ENCODE assay signal across 8 mouse cellular contexts in the genomic region with DNA sequence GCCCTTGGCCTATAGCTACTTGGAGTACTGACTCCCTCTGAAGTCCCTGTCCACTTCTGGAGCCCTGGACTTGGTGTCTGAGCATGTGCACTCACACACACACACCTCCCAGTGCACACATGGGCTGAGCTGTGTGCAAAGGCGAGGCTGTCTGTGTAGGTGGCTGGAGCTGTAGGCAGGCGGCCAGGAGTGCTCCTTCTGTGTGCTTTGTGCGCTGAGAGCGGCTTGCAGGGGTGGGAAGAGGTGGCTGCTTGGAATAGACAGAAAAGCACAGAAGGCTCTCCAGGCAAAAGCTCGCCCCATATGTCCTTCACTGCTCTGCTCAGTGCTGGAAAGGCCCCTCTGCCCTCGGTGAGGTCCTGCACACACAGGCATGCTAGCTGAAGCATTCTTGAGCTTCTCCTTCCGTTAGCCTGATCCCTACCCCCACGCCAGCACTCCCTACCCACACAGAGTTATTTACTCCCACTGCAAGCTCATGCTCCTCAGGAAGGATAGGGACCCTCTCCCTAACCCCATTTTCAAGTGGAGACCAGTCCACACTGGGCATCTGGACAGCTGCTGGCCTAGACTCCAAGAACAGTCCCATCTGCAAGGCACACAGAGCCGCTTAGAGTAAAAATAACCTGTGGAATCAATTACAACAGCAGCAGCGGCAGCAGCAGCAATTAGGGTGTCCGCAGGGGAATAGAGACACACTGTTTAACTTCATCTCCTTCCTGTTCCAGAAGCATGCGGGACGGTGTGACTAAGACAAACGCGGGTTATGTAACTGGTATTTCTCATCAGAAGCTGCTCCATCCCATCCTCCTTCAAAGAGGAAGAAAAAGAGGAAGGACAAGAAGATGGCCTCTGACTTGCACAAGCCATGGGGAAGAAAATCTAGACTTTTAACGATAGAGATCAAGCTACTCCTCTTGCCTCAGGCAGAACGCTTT. TPM values are rescaled to one million over a fixed set of nuclear protein-coding genes. Genes with fewer than 3 reads are reported as not detected.
A peak's percentile ranks its signal among the peaks of the same experiment; 100 is the strongest.
DNase-seq lines count a peak whose midpoint lies in the region; ATAC-seq lines count a peak whose summit lies in the region.

No protein-coding gene starts in this region.

- ATAC-seq in embryonic facial prominence, embryonic 14.5 days (ENCODE audit: low read depth) = peak; percentile 81
- peak; percentile 90 for ATAC-seq in megakaryocyte, adult 5-6 weeks (ENCODE audit: poor library complexity, severe bottlenecking)
- ATAC-seq in midbrain, embryonic 11.5 days (ENCODE audit: low FRiP score) = no peak

- H3K9ac ChIP-seq in embryonic facial prominence, embryonic 14.5 days (ENCODE audit: low read depth, low read length) = no peak overlapping the region
- H3K9ac ChIP-seq in midbrain, embryonic 11.5 days (ENCODE audit: low read length) = no peak overlapping the region

- intact Hi-C loops in heart, postnatal 25 days (cut with DNase I) = loop anchor here (2.0 kb wide), 1 partner anchor 15 kb away; no protein-coding TSS in a partner anchor
- intact Hi-C loops in heart, postnatal 14 days (cut with DNase I) = no loop called here
- intact Hi-C loops in left cerebral cortex, postnatal 14 days (cut with DNase I) = no loop called here

- DNase-seq in heart, adult 11 months = peak; percentile 98
- no peak for DNase-seq in heart, postnatal 25 days (ENCODE audit: low spot score)
- DNase-seq in embryonic facial prominence, embryonic 14.5 days (ENCODE audit: low spot score) = peak; percentile 83
- DNase-seq in heart, postnatal 14 days = peak; percentile 46 to 50
- peak; percentile 86 to 93 for DNase-seq in left cerebral cortex, postnatal 14 days (ENCODE audit: low spot score in 2 of 2)
- no peak for DNase-seq in midbrain, embryonic 11.5 days (ENCODE audit: low spot score, missing footprints)
- DNase-seq in urinary bladder, postnatal 36 days (ENCODE audit: low spot score in 2 of 2) = no peak

- no peaks in the 10 kb centered on the region for H3K36me3 ChIP-seq in embryonic facial prominence, embryonic 14.5 days (ENCODE audit: control insufficient read depth, insufficient read depth, low read length)
- no peaks in the 10 kb centered on the region for H3K36me3 ChIP-seq in midbrain, embryonic 11.5 days (ENCODE audit: control insufficient read depth, insufficient read depth, low read length)

- peak overlapping the region; percentile 23 for H3K4me2 ChIP-seq in embryonic facial prominence, embryonic 14.5 days (ENCODE audit: low read depth, low read length)
- no peak overlapping the region for H3K4me2 ChIP-seq in midbrain, embryonic 11.5 days

- no peaks in the 10 kb centered on the region for H3K9me3 ChIP-seq in embryonic facial prominence, embryonic 14.5 days (ENCODE audit: control insufficient read depth, low read length)
- H3K9me3 ChIP-seq in midbrain, embryonic 11.5 days (ENCODE audit: control insufficient read depth, low read length) = no peaks in the 10 kb centered on the region

- no peak overlapping the region for H3K4me3 ChIP-seq in embryonic facial prominence, embryonic 14.5 days (ENCODE audit: low read depth, low read length)
- no peak overlapping the region for H3K4me3 ChIP-seq in midbrain, embryonic 11.5 days (ENCODE audit: low read depth, low read length)

- no peaks in the 10 kb centered on the region for H3K27me3 ChIP-seq in embryonic facial prominence, embryonic 14.5 days (replicated peaks; ENCODE audit: control insufficient read depth, insufficient read depth, low read length)
- no peaks in the 10 kb centered on the region; the same call in 1 of the 2 replicates for H3K27me3 ChIP-seq in midbrain, embryonic 11.5 days (ENCODE audit: control insufficient read depth, insufficient read depth, low read length)

- H3K27ac ChIP-seq in embryonic facial prominence, embryonic 14.5 days (replicated peaks; ENCODE audit: low read depth, low read length) = peak overlapping the region; percentile 56
- H3K27ac ChIP-seq in midbrain, embryonic 11.5 days (ENCODE audit: low read depth, low read length) = no peak overlapping the region

- H3K4me1 ChIP-seq in embryonic facial prominence, embryonic 14.5 days (ENCODE audit: control insufficient read depth, insufficient read depth, low read length) = peaks cover 24% of the 10 kb centered on the region
- H3K4me1 ChIP-seq in midbrain, embryonic 11.5 days (ENCODE audit: control insufficient read depth, insufficient read depth, low read length) = peaks cover 10% of the 10 kb centered on the region

- WGBS in embryonic facial prominence, embryonic 14.5 days = 18% methylated on average over 17 of the region's 17 CpGs
- 64% methylated on average over 17 of the region's 17 CpGs for WGBS in midbrain, embryonic 11.5 days

RNA-seq across cellular contexts. Expression of gene Smad3, which starts 22.4 kb away (rescaled TPM):
- 10 to 100 TPM; 14.0 to 14.5 TPM for total RNA-seq in heart, postnatal 25 days (2021)
- polyA plus RNA-seq in embryonic facial prominence, embryonic 14.5 days (2014; fragmentation: Nextera tagmentation; extraction: Ambion mirVana) = 17.0 and 19.3 TPM in 2 replicates
- total RNA-seq in heart, postnatal 14 days (2021) = 10 to 100 TPM; 13.2 to 14.8 TPM
- total RNA-seq in left cerebral cortex, postnatal 14 days (2021) = 10 to 100 TPM; 36.9 to 38.3 TPM
- 9.1 and 15.0 TPM in 2 replicates for total RNA-seq in megakaryocyte, adult 5-6 weeks (2015)
- 9.7 and 12.7 TPM in 2 replicates for total RNA-seq in megakaryocyte, adult 5-6 weeks (2017)
- 16.5 and 16.8 TPM in 2 replicates for polyA plus RNA-seq in midbrain, embryonic 11.5 days (2014; fragmentation: Nextera tagmentation; extraction: Ambion mirVana)

Comparison
In these comparisons a context has a peak if more than half of its experiments do, and no peak if none do; other contexts are left out.
1. DNase-seq: peak in heart, adult 11 months (single experiment), embryonic facial prominence, embryonic 14.5 days (single experiment), heart, postnatal 14 days (2 of 2) and left cerebral cortex, postnatal 14 days (2 of 2); none in heart, postnatal 25 days (single experiment), midbrain, embryonic 11.5 days (single experiment) and urinary bladder, postnatal 36 days (0 of 2).